Mouse (Mus musculus) olfactory bulb, adult 2 months (tissue): ENCODE results near the gene Dusp10. TPM values are rescaled to one million over a fixed set of nuclear protein-coding genes. Genes with fewer than 3 reads are reported as not detected.

Source experiments
- H3K27ac ChIP-seq: fragments of 200-500 bp; 2 replicates; pipeline ENCODE4 v1.5.1; 2012; ENCODE audit warnings: low read depth, low read length; ENCODE audit not compliant: insufficient read depth
- H3K4me1 ChIP-seq: fragments of 200-500 bp; 2 replicates; pipeline ENCODE4 v1.6.1; 2012; ENCODE audit warnings: low read length; ENCODE audit not compliant: control insufficient read depth, insufficient read depth
- H3K4me3 ChIP-seq: fragments of 200-500 bp; 2 replicates; pipeline ENCODE4 v1.5.1; 2012; ENCODE audit warnings: mild to moderate bottlenecking, low read depth, low read length, moderate library complexity; ENCODE audit not compliant: insufficient read depth
- CTCF ChIP-seq: fragments of 200-500 bp; IDR thresholded peaks from 2 replicates; pipeline ENCODE4 v1.5.1; 2012; ENCODE audit warnings: low read depth, mild to moderate bottlenecking, low read length, moderate library complexity; ENCODE audit not compliant: insufficient read depth
- POLR2A ChIP-seq: fragments of 200-500 bp; IDR thresholded peaks from 2 replicates; pipeline ENCODE4 v1.6.1; 2012; ENCODE audit warnings: mild to moderate bottlenecking, low read depth, low read length, moderate library complexity; ENCODE audit not compliant: insufficient read depth
- WGBS: fragments of 180-500 bp; shearing (Covaris S2); methylation state at CpG from one replicate; pipeline ENCODE4 v1.1.7; 2018; 5-methylcytosine and 5-hydroxymethylcytosine counted together
- polyA plus RNA-seq: library from polyadenylated mRNA; stranded (reverse); fragments of >200 nt; gene quantifications from 2 replicates; pipeline ENCODE4 v1.2.4, GENCODE M21; 2012; ENCODE audit warnings: low replicate concordance; ENCODE audit not compliant: missing spikeins, insufficient read depth, insufficient read length

Gene Dusp10
- polyA plus RNA-seq, 1 experiment, result not detected

GRCm38 (mm10) chr1:184004311-184004710 is 8.8 kb upstream of the Dusp10 start:
- Histone ChIP-seq H3K27ac (no peak overlapping the region), H3K4me1 (no peaks in the 10 kb centered on the region), H3K4me3 (no peak overlapping the region)
- TF ChIP-seq CTCF (no peak), POLR2A (no peak)
- 82% methylated on average over 2 of the region's 2 CpGs for WGBS

- TF ChIP-seq CTCF (no peak), POLR2A (no peak)
- H3K27ac ChIP-seq, result no peak overlapping the region; the same call in 1 of the 2 replicates
- no peak overlapping the region for H3K4me3 ChIP-seq
- no peaks in the 10 kb centered on the region for H3K4me1 ChIP-seq
- WGBS, result 89% methylated on average over 6 of the region's 6 CpGs
Measured at GRCm38 (mm10) chr1:184005315-184006058, 7.6 kb upstream of the Dusp10 start.

- H3K4me1 ChIP-seq, result no peaks in the 10 kb centered on the region
- H3K4me3 ChIP-seq, result no peak overlapping the region
- no peak overlapping the region; the same call in 1 of the 2 replicates for H3K27ac ChIP-seq
- TF ChIP-seq POLR2A (no peak), CTCF (no peak)
Measured at GRCm38 (mm10) chr1:184006086-184006485, 7.0 kb upstream of the Dusp10 start.

GRCm38 (mm10) chr1:184011311-184011710 is 1.8 kb upstream of the Dusp10 start:
- no peak overlapping the region for H3K4me3 ChIP-seq
- H3K4me1 ChIP-seq, result no peaks in the 10 kb centered on the region
- TF ChIP-seq POLR2A (no peak), CTCF (no peak)
- WGBS, result 97% methylated on average over 6 of the region's 6 CpGs
- no peak overlapping the region for H3K27ac ChIP-seq

GRCm38 (mm10) chr1:184014091-184014490 is 989 bp downstream of the Dusp10 start:
- no peak for TF ChIP-seq POLR2A
- no peak for TF ChIP-seq CTCF
- Histone ChIP-seq H3K4me3 (no peak overlapping the region), H3K4me1 (no peaks in the 10 kb centered on the region), H3K27ac (no peak overlapping the region)
- WGBS, result 80% methylated on average over 3 of the region's 3 CpGs

GRCm38 (mm10) chr1:184015995-184016730 is 3.1 kb downstream of the Dusp10 start:
- Histone ChIP-seq H3K4me3 (no peak overlapping the region), H3K27ac (no peak overlapping the region), H3K4me1 (no peaks in the 10 kb centered on the region)
- 85% methylated on average over 10 of the region's 10 CpGs for WGBS
- TF ChIP-seq POLR2A, result no peak
- no peak for TF ChIP-seq CTCF

GRCm38 (mm10) chr1:184017606-184018005 is 4.5 kb downstream of the Dusp10 start:
- WGBS, result 91% methylated on average over 2 of the region's 2 CpGs
- no peak overlapping the region for H3K4me3 ChIP-seq
- H3K4me1 ChIP-seq, result no peaks in the 10 kb centered on the region
- no peak overlapping the region for H3K27ac ChIP-seq
- TF ChIP-seq CTCF (no peak), POLR2A (no peak)

- TF ChIP-seq POLR2A (no peak), CTCF (no peak)
- H3K27ac ChIP-seq, result no peak overlapping the region
- 73% methylated on average over 6 of the region's 6 CpGs for WGBS
Measured at GRCm38 (mm10) chr1:184019042-184019721, 6.1 kb downstream of the Dusp10 start.

GRCm38 (mm10) chr1:184019722-184020107 is 6.6 kb downstream of the Dusp10 start:
- Histone ChIP-seq H3K27ac (no peak overlapping the region), H3K4me3 (no peak overlapping the region), H3K4me1 (no peaks in the 10 kb centered on the region)
- WGBS, result 62% methylated on average over 6 of the region's 6 CpGs
- no peak for TF ChIP-seq CTCF
- no peak for TF ChIP-seq POLR2A

More at GRCm38 (mm10) chr1:184019042-184019721, 6.1 kb downstream of the Dusp10 start:
- no peaks in the 10 kb centered on the region for H3K4me1 ChIP-seq
- H3K4me3 ChIP-seq, result no peak overlapping the region
